Mouse (Mus musculus): ENCODE measurements around the gene Tril. TPM values are rescaled to one million over a fixed set of nuclear protein-coding genes. Genes with fewer than 3 reads are reported as not detected.

Gene Tril
- total RNA-seq, 2 experiments from 2014 or later: 32.0 to 38.3 TPM

- intact Hi-C loops (cut with DNase I): no loop called here
- DNase-seq: no peak
These were observed 13.4 kb downstream of the Tril start for GRCm38 (mm10) chr6:53807185-53807584.

GRCm38 (mm10) chr6:53806591-53807023 is 14.0 kb downstream of the Tril start:
- no peak for DNase-seq
- intact Hi-C loops (cut with DNase I): no loop called here

GRCm38 (mm10) chr6:53806021-53806420 is 14.6 kb downstream of the Tril start:
- intact Hi-C loops (cut with DNase I): no loop called here
- no peak for DNase-seq

DNA sequence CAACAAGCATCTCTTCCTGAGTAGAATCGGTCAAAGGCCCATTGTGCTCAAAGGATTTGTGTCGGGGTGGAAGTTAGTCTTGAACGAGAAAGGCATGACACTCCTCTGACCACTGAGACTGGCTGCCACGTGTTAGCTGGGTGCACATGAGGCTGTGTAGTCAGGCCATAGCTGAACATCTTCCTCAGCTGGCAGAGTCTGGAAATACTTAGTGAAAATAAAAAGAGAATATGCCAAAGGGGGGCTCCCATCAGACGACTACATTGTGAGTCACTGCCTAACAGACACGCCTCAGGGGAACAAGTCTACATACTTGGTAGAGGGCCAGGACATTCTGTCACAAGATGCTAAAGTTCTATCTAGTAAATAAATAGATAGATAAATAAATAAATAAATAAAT is 16.5 kb downstream of the Tril start:
- DNase-seq: no peak
- intact Hi-C loops (cut with DNase I): no loop called here

DNA sequence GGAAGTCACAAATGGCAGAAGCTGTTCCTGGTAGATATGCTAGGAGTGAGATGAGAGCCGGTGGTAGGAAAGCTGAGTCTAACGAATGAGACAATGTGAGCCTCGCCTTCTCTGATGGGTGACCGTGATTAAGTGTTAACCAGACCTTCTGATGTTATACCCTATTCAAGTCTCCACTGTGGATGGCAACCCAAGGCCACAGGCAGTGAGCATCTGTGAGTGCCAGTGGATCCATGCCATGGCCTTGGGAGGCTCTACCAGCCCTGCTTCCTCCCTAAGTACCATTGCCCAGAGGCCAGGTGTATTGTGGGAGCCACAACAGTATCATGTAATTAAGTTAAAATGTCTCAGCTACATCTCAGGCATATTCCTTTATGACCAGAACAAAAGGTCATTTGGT is 17.1 kb downstream of the Tril start:
- DNase-seq: no peak
- intact Hi-C loops (cut with DNase I): no loop called here

- peak; percentile 31 for DNase-seq
- intact Hi-C loops (cut with DNase I): no loop called here
These were observed 18.7 kb downstream of the Tril start for GRCm38 (mm10) chr6:53801893-53802286.

DNA sequence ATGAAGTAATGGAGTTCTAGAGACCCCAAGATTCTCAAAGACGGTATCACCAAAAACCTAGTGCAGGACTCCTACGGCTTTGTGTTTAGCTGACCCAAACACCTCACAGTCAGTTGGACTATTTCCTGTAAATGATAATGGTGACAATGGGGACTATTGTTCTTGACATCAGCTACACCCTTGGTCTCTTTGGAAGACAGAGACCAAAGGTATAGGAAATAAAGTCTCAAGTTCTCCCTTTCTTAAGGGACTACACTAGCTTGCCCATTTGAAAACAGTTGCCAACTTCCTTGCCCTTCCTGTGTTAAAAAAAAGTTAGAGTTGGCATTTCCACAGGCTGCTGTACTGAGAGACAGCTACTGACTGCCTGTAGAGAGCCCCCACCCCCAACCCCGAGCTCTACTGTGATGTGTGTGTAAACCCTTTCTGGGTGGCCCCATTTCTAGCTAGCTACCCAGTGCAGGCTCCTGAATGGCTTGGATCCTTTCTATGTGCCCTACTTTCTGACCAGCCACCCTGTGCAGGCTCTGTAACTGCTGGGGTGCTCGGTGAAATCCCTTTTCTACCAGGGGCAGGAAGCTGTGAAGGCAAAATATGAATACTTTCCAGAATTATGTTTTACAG is 19.2 kb downstream of the Tril start:
- intact Hi-C loops (cut with DNase I): no loop called here
- DNase-seq: peak; percentile 37

- DNase-seq: no peak
- intact Hi-C loops (cut with DNase I): loop anchor here (5.0 kb wide), 1 partner anchor 158 kb away; no protein-coding TSS in a partner anchor
These were observed 21.8 kb downstream of the Tril start for GRCm38 (mm10) chr6:53798865-53799264.

DNA sequence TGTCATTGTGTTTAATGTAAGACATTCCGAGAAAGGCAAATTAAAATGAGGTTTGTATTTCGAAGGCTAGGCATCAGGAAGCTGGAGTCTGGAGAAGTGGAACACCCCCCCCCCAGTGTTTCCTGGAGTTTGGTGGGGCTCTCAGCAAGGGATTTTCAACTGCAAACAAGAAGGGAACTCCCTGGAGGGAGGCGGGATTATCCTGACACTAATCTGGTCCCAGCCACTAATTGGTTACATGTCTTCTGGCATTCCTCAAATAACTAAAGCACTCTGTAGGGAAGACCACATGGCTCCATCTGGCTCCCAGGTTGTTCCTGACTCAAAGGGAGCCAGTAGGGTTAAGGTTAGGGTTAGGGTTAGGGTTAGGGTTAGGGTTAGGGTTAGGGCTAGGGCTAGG is 23.8 kb downstream of the Tril start:
- no peak for DNase-seq
- intact Hi-C loops (cut with DNase I): loop anchor here (5.0 kb wide), 1 partner anchor 160 kb away; no protein-coding TSS in a partner anchor

DNA sequence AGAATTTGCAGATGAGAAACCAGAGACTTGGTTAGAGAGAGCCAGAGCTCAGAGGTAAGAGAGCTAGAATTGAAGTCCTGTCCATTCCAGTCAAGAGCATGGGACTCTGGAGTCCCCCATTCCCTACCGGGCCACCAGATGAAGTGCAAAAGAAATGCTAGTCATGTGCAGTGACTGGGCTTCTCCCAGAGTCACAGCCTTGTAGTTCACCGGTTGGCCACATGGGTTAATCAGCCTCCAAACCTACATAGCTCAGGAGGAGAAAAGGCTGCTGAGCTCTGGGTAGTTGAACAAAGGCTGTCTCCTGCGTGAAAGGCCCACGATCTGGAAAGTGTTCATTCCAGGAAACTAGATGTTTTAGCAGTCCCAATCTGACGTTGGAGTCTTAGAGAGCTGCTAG is 24.8 kb downstream of the Tril start:
- intact Hi-C loops (cut with DNase I): loop anchor here (5.0 kb wide), 1 partner anchor 162 kb away; no protein-coding TSS in a partner anchor
- peak; percentile 57 for DNase-seq

DNA sequence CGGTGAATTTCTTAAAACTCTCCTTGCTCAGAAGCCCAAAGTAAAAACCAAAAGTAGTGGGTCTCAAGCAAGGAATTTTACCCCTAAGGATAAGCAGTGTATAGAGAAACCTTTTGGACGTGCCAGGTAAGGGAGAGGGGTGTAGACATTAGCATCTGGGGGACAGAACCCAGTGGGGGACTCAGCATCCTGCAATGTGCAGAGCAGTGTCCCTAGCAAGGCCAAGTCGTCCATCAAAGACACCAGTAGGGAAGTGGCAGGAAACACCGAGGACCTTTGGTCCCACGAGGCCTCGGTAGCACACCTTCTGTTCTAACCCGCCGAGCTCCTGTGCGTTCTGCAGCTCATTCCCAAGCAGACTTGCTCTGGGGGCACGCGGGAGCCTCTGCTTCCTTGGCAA is 25.6 kb downstream of the Tril start:
- no peak for DNase-seq
- intact Hi-C loops (cut with DNase I): loop anchor here (5.0 kb wide), 1 partner anchor 162 kb away; no protein-coding TSS in a partner anchor

DNA sequence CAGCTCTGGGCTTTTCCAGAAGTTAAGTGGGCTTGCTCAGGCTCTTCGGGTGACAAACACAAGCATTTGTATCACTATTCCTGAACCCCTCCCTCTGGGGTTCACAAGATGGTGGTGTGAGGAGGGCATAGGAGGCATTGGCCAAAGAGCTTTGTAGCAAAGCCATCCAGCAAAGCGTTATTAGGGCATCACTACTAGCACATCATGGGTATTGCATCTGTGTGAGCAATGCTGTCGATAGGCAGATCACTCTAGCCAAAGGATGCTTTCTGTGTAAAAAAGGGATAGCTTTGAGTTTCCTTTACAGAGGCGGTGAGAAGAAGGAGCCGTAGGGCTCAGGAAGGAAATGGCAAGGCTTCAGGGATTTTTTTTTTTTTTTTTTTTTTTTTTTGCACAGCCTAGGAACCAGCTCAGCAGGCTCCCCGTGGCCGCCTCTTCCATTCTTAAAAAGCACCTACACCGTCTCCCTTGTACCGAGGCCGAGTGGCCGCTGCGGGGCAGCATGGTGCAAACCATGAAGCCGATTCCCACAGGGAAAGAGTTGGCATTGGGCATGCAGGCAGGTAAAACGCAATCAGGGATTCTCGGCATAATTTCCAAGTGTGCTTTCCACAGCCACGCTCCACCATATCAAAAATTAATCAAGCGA is 26.2 kb downstream of the Tril start:
- intact Hi-C loops (cut with DNase I): no loop called here
- DNase-seq: peak; percentile 85

DNA sequence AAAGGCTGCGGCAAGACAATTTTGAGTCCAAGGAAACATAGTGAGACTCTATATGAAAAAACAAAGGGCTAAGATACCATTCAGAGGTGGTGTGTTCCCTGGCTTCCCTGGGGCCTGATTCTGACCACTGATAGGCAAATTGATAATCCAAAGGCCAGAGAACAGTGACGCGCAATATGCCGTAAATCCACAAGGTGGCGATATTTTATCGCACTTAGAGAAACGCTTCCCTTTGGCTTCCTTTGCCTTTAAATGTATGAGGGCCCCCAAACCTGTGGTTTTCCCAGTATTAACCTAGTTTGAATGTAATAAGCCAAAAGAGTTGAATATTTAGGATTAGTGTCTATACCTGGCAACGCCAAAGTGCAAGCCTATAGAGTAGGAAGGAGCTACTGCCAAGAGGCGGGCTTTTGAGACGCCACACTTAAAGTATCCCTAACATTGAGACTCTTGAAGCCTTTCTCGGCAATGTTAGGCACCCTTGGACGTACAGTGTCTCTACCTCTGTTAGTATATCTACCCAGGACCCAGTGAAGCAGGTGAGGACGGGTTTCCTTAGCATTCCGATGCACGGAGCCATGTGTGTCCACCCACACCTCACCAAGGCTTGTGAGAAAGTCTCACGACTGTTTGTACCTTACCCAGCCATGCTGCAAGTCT is 37.6 kb downstream of the Tril start:
- intact Hi-C loops (cut with DNase I): loop anchor here (5.0 to 10.0 kb wide), 3 partner anchors 174 to 582 kb away; no protein-coding TSS in a partner anchor
- peak; percentile 56 for DNase-seq

DNA sequence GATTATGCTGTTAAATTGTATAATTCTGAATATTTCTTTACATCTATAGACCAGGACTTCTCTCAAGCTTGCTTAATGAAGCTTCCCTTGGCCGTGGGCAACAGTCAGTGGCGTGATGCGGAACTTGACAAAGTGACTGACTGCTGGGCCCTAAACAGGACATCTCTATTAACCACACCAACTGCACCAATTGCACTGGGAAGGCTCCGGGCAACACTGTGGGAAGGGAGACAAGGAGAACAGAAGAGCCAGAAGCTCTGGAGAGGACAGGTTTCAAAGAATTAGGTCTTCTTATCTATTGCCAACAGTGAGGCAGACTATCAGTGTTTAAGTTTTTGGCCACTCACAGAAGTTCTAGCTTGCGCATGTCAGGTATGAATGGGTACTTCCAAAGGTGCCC is 38.4 kb downstream of the Tril start:
- no peak for DNase-seq
- intact Hi-C loops (cut with DNase I): loop anchor here (5.0 to 10.0 kb wide), 3 partner anchors 175 to 583 kb away; no protein-coding TSS in a partner anchor

GRCm38 (mm10) chr6:53781171-53781570 is 39.5 kb downstream of the Tril start:
- peak; percentile 69 for DNase-seq
- intact Hi-C loops (cut with DNase I): loop anchor here (5.0 to 10.0 kb wide), 3 partner anchors 176 to 584 kb away; no protein-coding TSS in a partner anchor

GRCm38 (mm10) chr6:53780008-53780407 is 40.6 kb downstream of the Tril start:
- intact Hi-C loops (cut with DNase I): loop anchor here (5.0 to 10.0 kb wide), 3 partner anchors 177 to 585 kb away; no protein-coding TSS in a partner anchor
- DNase-seq: no peak

- DNase-seq: no peak
- intact Hi-C loops (cut with DNase I): no loop called here
These were observed 41.1 kb downstream of the Tril start for GRCm38 (mm10) chr6:53779526-53779925.

- DNase-seq: no peak
- intact Hi-C loops (cut with DNase I): no loop called here
These were observed 42.1 kb downstream of the Tril start for GRCm38 (mm10) chr6:53778424-53778955.

DNA sequence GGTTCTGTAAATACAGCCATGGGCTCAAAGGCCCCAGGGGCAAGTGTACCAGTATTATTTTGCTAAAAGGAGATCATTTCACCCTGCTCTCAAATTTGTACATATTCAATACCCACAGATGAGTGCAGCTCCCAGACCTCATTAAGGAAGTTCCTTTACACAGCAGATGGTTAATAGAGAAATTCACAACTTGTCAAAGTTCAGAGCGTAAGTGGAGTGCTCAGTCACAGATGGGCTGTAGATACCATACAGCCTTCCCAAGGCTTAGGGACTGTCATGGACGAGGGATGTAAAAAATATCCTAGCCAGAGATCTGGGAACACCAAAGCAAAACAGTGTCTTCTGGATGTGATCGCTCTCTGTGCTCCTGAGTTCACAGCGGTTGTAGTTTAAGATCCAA is 52.4 kb downstream of the Tril start:
- DNase-seq: no peak
- intact Hi-C loops (cut with DNase I): no loop called here

GRCm38 (mm10) chr6:53766243-53766915 is 54.3 kb downstream of the Tril start:
- no peak for DNase-seq

DNA sequence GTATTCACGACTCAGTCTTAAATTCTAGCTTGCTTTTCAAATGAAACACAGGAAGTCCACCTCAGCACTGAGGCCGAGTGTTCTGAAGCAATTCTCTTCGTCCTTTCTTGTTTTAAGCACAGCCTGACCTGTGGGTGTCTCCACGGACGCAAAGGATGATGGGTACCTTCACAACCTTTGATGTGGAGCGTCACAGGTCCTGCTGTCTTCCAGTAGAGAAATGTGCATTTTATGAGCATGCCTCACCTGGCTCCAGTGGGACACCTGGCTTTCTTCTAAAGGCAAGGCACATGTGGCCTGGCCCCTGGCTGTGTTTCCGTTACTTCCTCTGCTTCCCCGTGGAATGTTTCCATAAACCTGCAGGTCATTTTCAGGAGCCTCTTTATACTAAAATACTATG is 54.9 kb downstream of the Tril start:
- DNase-seq: no peak
- intact Hi-C loops (cut with DNase I): no loop called here

More at GRCm38 (mm10) chr6:53766243-53766915, 54.3 kb downstream of the Tril start:
- intact Hi-C loops (cut with DNase I): no loop called here

All from left cerebral cortex, postnatal 4 days (tissue).